Mouse (Mus musculus) forebrain, embryonic 14.5 days (tissue): ENCODE data around the gene Fam240a. TPM values are rescaled to one million over a fixed set of nuclear protein-coding genes. Genes with fewer than 3 reads are reported as not detected.
A peak's percentile ranks its signal among the peaks of the same experiment; 100 is the strongest.

Experiments used
- ATAC-seq: fragments of 200-750 bp; cut with Nextera tagmentation; 2 replicates; pipeline ENCODE4 v1.8.0; 2017; ENCODE audit warnings: mild to moderate bottlenecking, moderate library complexity
- DNase-seq: peaks from one replicate; pipeline ENCODE4 v3.0.0-alpha.2; 2015; ENCODE audit warnings: low spot score
- H3K27ac ChIP-seq: fragments of 300-500 bp; sonication (generic); 2 replicates; pipeline ENCODE4 v1.5.1; 2014; ENCODE audit warnings: low read depth, mild to moderate bottlenecking, control low read depth, low read length, moderate library complexity
- H3K27me3 ChIP-seq: fragments of 300-500 bp; sonication (generic); replicated peaks from 2 replicates; pipeline ENCODE4 v1.6.1; 2014; ENCODE audit warnings: low read length, control low read depth, mixed read lengths; ENCODE audit not compliant: control insufficient read depth, insufficient read depth
- H3K36me3 ChIP-seq: fragments of 300-500 bp; sonication (generic); 2 replicates; pipeline ENCODE4 v1.6.1; 2014; ENCODE audit warnings: low read length, control low read depth; ENCODE audit not compliant: control insufficient read depth, insufficient read depth
- H3K4me1 ChIP-seq: fragments of 300-500 bp; sonication (generic); 2 replicates; pipeline ENCODE4 v1.6.1; 2014; ENCODE audit warnings: antibody characterized with exemption, low read length, control low read depth; ENCODE audit not compliant: control insufficient read depth, insufficient read depth
- H3K4me2 ChIP-seq: fragments of 300-500 bp; sonication (generic); 2 replicates; pipeline ENCODE4 v1.6.1; 2014; ENCODE audit warnings: mild to moderate bottlenecking, control low read depth, low read length
- H3K4me3 ChIP-seq: fragments of 300-500 bp; sonication (generic); 2 replicates; pipeline ENCODE4 v1.5.1; 2014; ENCODE audit warnings: low read depth, low read length, control low read depth
- H3K9ac ChIP-seq: fragments of 300-500 bp; sonication (generic); 2 replicates; pipeline ENCODE4 v1.6.1; 2014; ENCODE audit warnings: mild to moderate bottlenecking, low read length, control low read depth, moderate library complexity
- H3K9me3 ChIP-seq: fragments of 300-500 bp; sonication (generic); replicated peaks from 2 replicates; pipeline ENCODE4 v1.6.1; 2016; ENCODE audit warnings: low read length, control low read depth, mixed read lengths; ENCODE audit not compliant: control insufficient read depth
- WGBS: fragments of 180-500 bp; shearing (Covaris S2); extraction: QIAGEN DNeasy Blood & Tissue Kit; methylation state at CpG from one replicate; pipeline ENCODE4 v1.1.7; 2014; 5-methylcytosine and 5-hydroxymethylcytosine counted together
- polyA plus RNA-seq: library from polyadenylated mRNA; unstranded; fragments of >200 nt; fragmentation: Nextera tagmentation; extraction: Ambion mirVana; gene quantifications from 2 replicates; pipeline ENCODE4 v1.2.1, GENCODE M21; 2014

Fam240a gene
- polyA plus RNA-seq, 1 experiment from 2014 or later: not detected

- no peaks in the 10 kb centered on the region for H3K36me3 ChIP-seq
- no peaks in the 10 kb centered on the region for H3K27me3 ChIP-seq
- H3K27ac ChIP-seq: no peak overlapping the region
- no peaks in the 10 kb centered on the region for H3K4me1 ChIP-seq
- no peak overlapping the region for H3K9ac ChIP-seq
- H3K9me3 ChIP-seq: no peaks in the 10 kb centered on the region
- 78% methylated on average over 4 of the region's 4 CpGs for WGBS
- ATAC-seq: no peak
- no peak overlapping the region for H3K4me3 ChIP-seq
- DNase-seq: no peak
- H3K4me2 ChIP-seq: no peak overlapping the region
Measured at GRCm38 (mm10) chr9:110907838-110908630, 8.6 kb downstream of the Fam240a start.

DNA sequence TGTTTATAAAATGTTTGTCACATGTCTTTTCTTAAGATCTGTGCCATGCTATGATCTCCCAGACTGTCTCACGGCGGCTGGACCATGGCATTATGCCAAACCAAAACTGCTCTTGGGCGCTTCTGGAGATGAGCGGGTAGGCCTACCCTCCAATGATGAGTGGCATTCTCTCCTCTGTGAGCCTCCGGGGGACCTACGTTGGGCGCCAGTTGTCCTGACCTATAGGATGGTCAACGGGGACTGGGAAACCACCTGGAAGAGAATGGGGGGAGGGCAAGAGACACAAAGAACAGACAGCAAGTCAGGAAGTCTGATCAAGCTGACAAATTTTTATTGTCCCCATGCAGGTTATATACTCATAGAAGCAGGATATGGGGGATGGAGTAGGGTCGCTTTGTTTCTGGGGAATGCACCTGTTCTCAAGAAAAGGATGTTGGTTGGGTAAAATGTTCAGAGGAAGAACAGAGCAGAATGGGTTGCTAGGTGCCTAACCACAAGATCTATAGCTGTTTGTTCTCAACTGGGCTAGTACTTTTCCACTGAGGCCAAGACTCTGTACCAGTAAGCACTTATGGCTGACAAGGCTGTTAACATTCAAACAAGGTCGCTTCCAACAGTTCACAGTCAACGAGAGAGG lies 9.3 kb downstream of the Fam240a start:
- Histone ChIP-seq H3K4me3 (no peak overlapping the region), H3K9me3 (no peaks in the 10 kb centered on the region), H3K4me1 (no peaks in the 10 kb centered on the region), H3K36me3 (no peaks in the 10 kb centered on the region), H3K4me2 (no peak overlapping the region), H3K9ac (no peak overlapping the region), H3K27ac (no peak overlapping the region), H3K27me3 (no peaks in the 10 kb centered on the region)
- no peak for DNase-seq
- 93% methylated on average over 11 of the region's 11 CpGs for WGBS
- no peak for ATAC-seq

DNA sequence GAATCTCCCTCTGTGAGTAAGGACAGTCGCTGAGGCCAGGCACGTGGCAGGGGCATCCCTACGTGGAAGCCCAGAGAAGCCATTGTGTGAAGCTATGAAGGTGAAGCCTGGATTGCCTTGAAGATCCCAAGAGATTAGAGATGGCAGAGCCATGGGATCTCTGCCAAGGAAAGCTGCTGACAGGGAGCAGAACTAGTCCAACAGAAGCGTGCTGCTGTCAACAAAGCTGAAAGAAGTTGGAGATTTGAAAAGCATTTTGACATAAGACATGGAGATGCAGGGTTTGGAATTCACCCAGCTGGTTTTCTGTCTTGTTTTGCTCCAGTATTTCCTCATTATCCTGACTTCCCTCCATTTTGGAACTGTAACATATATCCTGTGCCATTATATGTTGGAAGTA lies 14.4 kb downstream of the Fam240a start:
- 77% methylated on average over 4 of the region's 4 CpGs for WGBS
- Histone ChIP-seq H3K27me3 (no peaks in the 10 kb centered on the region), H3K27ac (no peak overlapping the region), H3K4me3 (no peak overlapping the region), H3K36me3 (no peaks in the 10 kb centered on the region), H3K9me3 (no peaks in the 10 kb centered on the region), H3K4me2 (no peak overlapping the region), H3K9ac (no peak overlapping the region), H3K4me1 (no peaks in the 10 kb centered on the region)
- ATAC-seq: no peak
- DNase-seq: peak; percentile 49

DNA sequence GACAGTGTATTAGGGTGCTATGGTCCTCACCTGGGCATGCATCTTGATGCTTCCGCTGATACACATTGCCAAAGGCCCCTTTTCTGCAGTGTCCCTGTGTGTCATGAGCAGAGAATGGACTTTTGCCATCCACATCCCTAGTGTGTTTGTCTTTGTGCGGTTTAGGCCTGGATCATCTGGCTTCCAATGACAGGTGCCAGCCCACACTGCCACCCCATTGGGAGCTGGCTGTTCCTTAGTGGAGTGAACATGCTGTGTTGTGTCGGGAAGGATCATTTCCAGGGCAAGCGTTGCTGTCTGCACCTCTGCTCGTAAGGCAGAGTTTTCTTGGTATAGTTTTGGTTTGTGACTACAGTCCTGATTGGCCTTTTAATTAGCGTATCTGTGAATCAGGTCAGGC lies 15.5 kb downstream of the Fam240a start:
- DNase-seq (no peak), ATAC-seq (no peak)
- Histone ChIP-seq H3K4me1 (peaks cover 3% of the 10 kb centered on the region; the same call in 1 of the 2 replicates), H3K4me3 (no peak overlapping the region), H3K36me3 (no peaks in the 10 kb centered on the region), H3K27me3 (no peaks in the 10 kb centered on the region), H3K4me2 (no peak overlapping the region), H3K9ac (no peak overlapping the region), H3K27ac (no peak overlapping the region), H3K9me3 (no peaks in the 10 kb centered on the region)
- 78% methylated on average over 6 of the region's 6 CpGs for WGBS

- H3K27ac ChIP-seq: no peak overlapping the region
- H3K9ac ChIP-seq: no peak overlapping the region
- no peak overlapping the region for H3K4me2 ChIP-seq
- WGBS: 69% methylated on average over 10 of the region's 10 CpGs
- no peaks in the 10 kb centered on the region for H3K36me3 ChIP-seq
- no peak overlapping the region for H3K4me3 ChIP-seq
- no peaks in the 10 kb centered on the region for H3K9me3 ChIP-seq
- H3K4me1 ChIP-seq: peaks cover 6% of the 10 kb centered on the region; the same call in 1 of the 2 replicates
- no peak for DNase-seq
- no peak for ATAC-seq
- no peaks in the 10 kb centered on the region for H3K27me3 ChIP-seq
Measured at GRCm38 (mm10) chr9:110899451-110900008, 17.1 kb downstream of the Fam240a start.

DNA sequence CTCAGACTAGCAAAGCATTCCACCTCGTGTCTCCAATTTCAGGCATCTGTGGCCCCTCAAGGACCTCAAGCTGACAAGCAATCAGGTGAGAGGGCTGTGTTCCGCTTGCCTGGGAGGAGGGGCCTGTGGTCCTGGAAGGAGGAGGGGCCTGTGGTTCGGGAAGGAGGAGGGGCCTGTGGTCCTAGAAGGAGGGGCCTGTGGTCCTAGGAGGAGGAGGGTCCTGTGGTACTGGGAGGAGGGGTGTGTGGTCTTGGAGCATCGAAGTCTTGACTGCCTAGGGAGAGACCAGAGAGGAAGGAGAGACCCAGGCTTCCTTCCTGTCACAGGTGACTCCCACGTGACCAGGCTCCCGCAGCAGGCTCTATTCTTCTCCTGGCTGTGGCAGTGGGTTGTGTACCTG lies 20.1 kb downstream of the Fam240a start:
- Histone ChIP-seq H3K4me3 (no peak overlapping the region), H3K9ac (no peak overlapping the region), H3K36me3 (no peaks in the 10 kb centered on the region), H3K27me3 (no peaks in the 10 kb centered on the region), H3K9me3 (no peaks in the 10 kb centered on the region), H3K4me1 (peaks cover 6% of the 10 kb centered on the region; the same call in 1 of the 2 replicates), H3K27ac (no peak overlapping the region), H3K4me2 (peak overlapping the region; percentile 23; the same call in 1 of the 2 replicates)
- DNase-seq (peak; percentile 17), ATAC-seq (peak; percentile 37; the same call in 1 of the 2 replicates)
- 5% methylated on average over 6 of the region's 6 CpGs for WGBS

DNA sequence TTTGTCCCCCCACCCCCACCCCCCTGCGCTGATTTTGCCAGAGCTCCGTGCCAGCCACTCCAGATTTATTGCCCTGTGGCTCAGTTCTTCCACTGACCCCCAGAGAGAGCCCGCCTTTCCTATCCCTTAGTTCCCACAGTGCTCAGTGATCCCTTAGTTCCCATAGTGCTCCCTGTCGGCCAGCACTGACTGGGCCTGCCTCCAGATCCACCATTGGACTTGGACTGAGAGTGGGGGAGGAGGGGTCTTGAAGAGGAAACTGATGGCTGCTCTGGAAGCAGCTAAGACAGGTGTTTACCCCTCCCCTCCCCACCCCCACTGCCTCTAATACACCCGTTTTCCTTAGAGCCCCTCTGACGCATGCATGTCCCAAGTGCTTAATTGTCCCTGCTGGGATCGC lies 20.7 kb downstream of the Fam240a start:
- Histone ChIP-seq H3K9ac (no peak overlapping the region), H3K4me3 (no peak overlapping the region), H3K27ac (no peak overlapping the region), H3K4me2 (peak overlapping the region; percentile 23; the same call in 1 of the 2 replicates), H3K4me1 (peaks cover 6% of the 10 kb centered on the region; the same call in 1 of the 2 replicates), H3K9me3 (no peaks in the 10 kb centered on the region), H3K36me3 (no peaks in the 10 kb centered on the region), H3K27me3 (no peaks in the 10 kb centered on the region)
- no peak for DNase-seq
- ATAC-seq: peak; percentile 48; the same call in 1 of the 2 replicates
- WGBS: 12% methylated on average over 7 of the region's 7 CpGs

DNA sequence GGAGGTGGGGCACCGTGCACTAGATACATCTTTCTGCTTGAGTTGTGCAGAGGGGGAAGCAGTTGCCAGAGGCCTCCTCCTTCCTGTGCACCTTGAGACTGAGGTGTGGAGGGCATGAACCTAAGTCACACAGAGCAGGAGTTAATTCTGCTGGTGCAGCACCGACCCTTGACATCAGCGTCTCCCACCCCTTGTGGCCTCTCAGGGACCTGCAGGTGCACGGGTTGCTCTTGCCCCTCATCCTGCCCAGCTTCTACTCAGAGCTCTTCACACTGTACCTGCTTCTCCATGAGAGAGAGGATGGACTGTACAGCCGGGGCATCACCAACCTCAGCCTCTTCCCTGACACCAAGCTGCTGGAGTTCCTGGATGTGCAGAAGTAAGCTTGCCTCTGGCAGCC lies 21.2 kb downstream of the Fam240a start:
- H3K4me2 ChIP-seq: no peak overlapping the region
- 51% methylated on average over 5 of the region's 5 CpGs for WGBS

More for the DNA sequence above, 21.2 kb downstream of the Fam240a start:
- H3K9me3 ChIP-seq: no peaks in the 10 kb centered on the region
- H3K27ac ChIP-seq: no peak overlapping the region
- H3K36me3 ChIP-seq: no peaks in the 10 kb centered on the region
- H3K4me1 ChIP-seq: peaks cover 6% of the 10 kb centered on the region; the same call in 1 of the 2 replicates
- ATAC-seq: no peak
- no peak overlapping the region for H3K9ac ChIP-seq
- DNase-seq: no peak
- H3K4me3 ChIP-seq: no peak overlapping the region
- no peaks in the 10 kb centered on the region for H3K27me3 ChIP-seq
